Mouse (Mus musculus): ENCODE measurements around the gene Dnah6.

Gene Dnah6

GRCm38 (mm10) chr6:72990206-72990605 lies 231.2 kb downstream of the Dnah6 start:
- no peak for TF ChIP-seq GATA4 (IDR thresholded peaks at IDR 0.05; ENCODE audit: insufficient replicate concordance, low read length)

GRCm38 (mm10) chr6:72989028-72989736 lies 232.3 kb downstream of the Dnah6 start:
- no peak for TF ChIP-seq GATA4 (IDR thresholded peaks at IDR 0.05; ENCODE audit: insufficient replicate concordance, low read length)

DNA sequence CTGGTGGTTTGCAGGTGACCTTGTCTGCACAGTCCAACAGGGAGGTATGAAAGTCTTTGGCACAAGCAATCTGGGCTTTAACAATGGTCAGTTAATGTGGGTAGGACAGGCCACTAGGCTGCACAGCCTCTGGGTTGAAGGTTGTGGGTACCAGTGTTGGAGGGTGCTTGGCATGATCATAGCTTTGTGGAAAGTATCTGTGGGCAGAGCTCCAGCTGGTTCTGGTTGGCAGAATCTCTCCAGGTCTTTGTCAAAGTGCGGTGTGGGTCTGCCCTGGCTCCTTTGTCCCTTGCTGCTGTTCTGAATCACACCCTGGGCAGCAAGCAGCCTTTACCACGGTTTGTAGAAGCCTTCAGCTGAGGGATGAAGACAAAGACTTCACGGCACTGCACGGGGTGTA lies 238.9 kb downstream of the Dnah6 start:
- TF ChIP-seq GATA4 (IDR thresholded peaks at IDR 0.05; ENCODE audit: insufficient replicate concordance, low read length): no peak

DNA sequence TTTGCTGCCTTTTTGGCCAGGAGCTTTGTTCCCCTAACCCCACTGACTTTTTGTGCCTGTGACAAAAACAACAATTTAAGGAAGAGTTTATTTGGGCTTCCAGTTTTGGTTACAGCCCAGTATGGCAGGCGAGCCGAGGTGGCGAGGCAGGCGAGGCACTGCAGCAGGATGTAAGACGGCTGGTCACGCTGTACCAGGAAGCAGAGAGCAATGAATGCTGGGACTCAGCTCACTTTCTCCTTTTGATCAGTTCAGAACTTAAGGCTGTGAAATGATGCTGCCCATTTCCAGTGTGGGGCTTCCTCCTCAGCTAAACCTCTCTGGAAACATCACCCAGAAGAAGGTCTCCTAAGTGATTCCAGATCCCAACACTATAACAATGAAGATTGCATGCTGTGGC lies 239.6 kb downstream of the Dnah6 start:
- no peak for TF ChIP-seq GATA4 (IDR thresholded peaks at IDR 0.05; ENCODE audit: insufficient replicate concordance, low read length)

DNA sequence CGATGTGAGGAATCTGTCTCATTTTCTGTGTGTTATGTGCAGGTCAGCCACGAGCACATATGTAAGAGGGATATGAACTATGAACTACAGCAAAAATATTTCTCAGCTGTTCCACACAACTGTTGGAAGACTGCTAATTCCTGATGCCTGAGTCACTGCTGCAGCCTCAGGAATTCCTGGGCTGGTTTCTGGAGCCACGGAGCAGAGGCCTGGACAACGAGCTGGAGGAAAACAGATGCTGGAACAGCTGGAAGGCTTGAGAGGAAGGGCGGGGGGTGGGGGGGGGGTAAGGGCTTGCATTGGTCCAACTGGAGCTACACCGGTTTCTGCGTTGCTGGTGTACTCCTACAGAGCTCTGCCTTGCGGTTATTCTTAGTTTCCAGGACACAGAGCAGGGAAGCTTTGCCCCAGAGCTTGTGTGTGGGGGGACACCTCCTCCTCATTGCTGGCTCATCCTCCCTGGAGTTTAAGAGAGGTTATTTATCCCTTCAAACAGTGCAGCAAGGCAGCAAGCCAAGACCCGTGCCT lies 240.3 kb downstream of the Dnah6 start:
- no peak for TF ChIP-seq GATA4 (IDR thresholded peaks at IDR 0.05; ENCODE audit: insufficient replicate concordance, low read length)

GRCm38 (mm10) chr6:72976866-72977265 lies 244.6 kb downstream of the Dnah6 start:
- TF ChIP-seq GATA4 (IDR thresholded peaks at IDR 0.05; ENCODE audit: insufficient replicate concordance, low read length): no peak

GRCm38 (mm10) chr6:72971074-72971473 lies 250.4 kb downstream of the Dnah6 start:
- no peak for TF ChIP-seq GATA4 (IDR thresholded peaks at IDR 0.05; ENCODE audit: insufficient replicate concordance, low read length)

DNA sequence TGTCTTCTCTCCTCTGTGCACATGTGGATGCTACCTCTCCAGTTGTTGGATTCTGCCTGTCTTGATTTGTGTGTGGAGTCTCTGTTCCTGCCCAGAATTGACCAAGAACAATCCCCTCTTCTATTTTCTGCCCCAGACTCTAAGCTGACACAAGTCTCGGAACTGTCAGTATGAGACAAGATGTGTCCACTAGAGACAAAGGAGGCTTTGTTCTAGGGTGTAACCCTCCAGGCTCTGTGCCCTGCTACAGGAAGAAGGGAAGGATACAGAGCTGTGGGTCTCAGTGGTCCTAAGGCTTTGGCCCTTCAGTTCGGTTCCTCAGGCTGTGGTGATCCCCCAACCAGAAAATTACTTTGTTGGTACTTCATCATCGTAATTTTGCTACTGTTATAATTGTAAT lies 251.7 kb downstream of the Dnah6 start:
- no peak for TF ChIP-seq GATA4 (IDR thresholded peaks at IDR 0.05; ENCODE audit: insufficient replicate concordance, low read length)
